ENCODE assay signal across 27 mouse cellular contexts in genomic region chr10:74538371-74538770, GRCm38 (mm10).
"Had no signal": no experiment of that assay in that cellular context is flagged by ENCODE, and none has a peak within 500 bp of the region (broad histone marks: within the 10 kb centered on the region; RNA-seq: fewer than 3 reads in every experiment).

No protein-coding gene starts in this region.

- H3K4me1 ChIP-seq: embryonic facial prominence, embryonic 10.5 days; embryonic facial prominence, embryonic 12.5 days; embryonic facial prominence, embryonic 13.5 days; embryonic facial prominence, embryonic 15.5 days; forebrain, embryonic 10.5 days; forebrain, embryonic 12.5 days; forebrain, embryonic 13.5 days; forebrain, embryonic 15.5 days; heart, embryonic 10.5 days; heart, embryonic 12.5 days had no signal

- H3K36me3 ChIP-seq: embryonic facial prominence, embryonic 10.5 days; embryonic facial prominence, embryonic 12.5 days; embryonic facial prominence, embryonic 13.5 days; embryonic facial prominence, embryonic 15.5 days; forebrain, embryonic 10.5 days; forebrain, embryonic 12.5 days; forebrain, embryonic 15.5 days; heart, embryonic 10.5 days; heart, embryonic 12.5 days had no signal

- H3K4me2 ChIP-seq: embryonic facial prominence, embryonic 12.5 days; embryonic facial prominence, embryonic 13.5 days; embryonic facial prominence, embryonic 15.5 days; forebrain, embryonic 12.5 days; forebrain, embryonic 13.5 days; forebrain, embryonic 15.5 days; heart, embryonic 12.5 days had no signal

- H3K4me3 ChIP-seq: embryonic facial prominence, embryonic 10.5 days; embryonic facial prominence, embryonic 12.5 days; embryonic facial prominence, embryonic 13.5 days; embryonic facial prominence, embryonic 15.5 days; erythroblast, embryonic 14.5 days; forebrain, embryonic 10.5 days; forebrain, embryonic 12.5 days; forebrain, embryonic 13.5 days; forebrain, embryonic 15.5 days; gastrocnemius, adult 2 months; heart, embryonic 10.5 days; heart, embryonic 12.5 days had no signal

- ATAC-seq: forebrain, embryonic 13.5 days; forebrain, embryonic 14.5 days; forebrain, embryonic 15.5 days; forebrain, embryonic 16.5 days; forebrain, postnatal 0 days had no signal

- H3K9me3 ChIP-seq: embryonic facial prominence, embryonic 10.5 days; embryonic facial prominence, embryonic 12.5 days; embryonic facial prominence, embryonic 13.5 days; embryonic facial prominence, embryonic 15.5 days; forebrain, embryonic 10.5 days; forebrain, embryonic 12.5 days; forebrain, embryonic 13.5 days; forebrain, embryonic 15.5 days; heart, embryonic 10.5 days; heart, embryonic 12.5 days had no signal

- H3K9ac ChIP-seq: embryonic facial prominence, embryonic 12.5 days; embryonic facial prominence, embryonic 13.5 days; embryonic facial prominence, embryonic 15.5 days; forebrain, embryonic 12.5 days; forebrain, embryonic 13.5 days; forebrain, embryonic 15.5 days; forebrain, postnatal 0 days; heart, embryonic 12.5 days had no signal

- DNase-seq: cerebellum, adult 9-11 months; cerebellum, postnatal 10 days; cerebellum, postnatal 14 days; cerebellum, postnatal 25 days; cerebellum, postnatal 36 days; embryo, embryonic 11 days; forebrain, postnatal 0 days; gastrocnemius, adult 2 months; gastrocnemius, postnatal 10 days; gastrocnemius, postnatal 14 days; gastrocnemius, postnatal 25 days; gastrocnemius, postnatal 36 days; heart, adult 11 months; heart, adult 18-20 months had no signal

- H3K27me3 ChIP-seq: embryonic facial prominence, embryonic 12.5 days; embryonic facial prominence, embryonic 13.5 days; embryonic facial prominence, embryonic 15.5 days; forebrain, embryonic 12.5 days; forebrain, embryonic 13.5 days; forebrain, embryonic 15.5 days; heart, embryonic 12.5 days had no signal

- H3K27ac ChIP-seq: embryonic facial prominence, embryonic 10.5 days; embryonic facial prominence, embryonic 12.5 days; embryonic facial prominence, embryonic 13.5 days; embryonic facial prominence, embryonic 15.5 days; forebrain, embryonic 10.5 days; forebrain, embryonic 12.5 days; forebrain, embryonic 13.5 days; forebrain, embryonic 15.5 days; gastrocnemius, adult 2 months; heart, embryonic 10.5 days had no signal
